Mouse (Mus musculus): ENCODE measurements at regions not wholly inside any gene's neighbourhood (a gene's known extent, or its start where the extent isn't known, plus 50 kb on each side); places are given as distances from the start of the nearest gene placed in this dataset.

DNA sequence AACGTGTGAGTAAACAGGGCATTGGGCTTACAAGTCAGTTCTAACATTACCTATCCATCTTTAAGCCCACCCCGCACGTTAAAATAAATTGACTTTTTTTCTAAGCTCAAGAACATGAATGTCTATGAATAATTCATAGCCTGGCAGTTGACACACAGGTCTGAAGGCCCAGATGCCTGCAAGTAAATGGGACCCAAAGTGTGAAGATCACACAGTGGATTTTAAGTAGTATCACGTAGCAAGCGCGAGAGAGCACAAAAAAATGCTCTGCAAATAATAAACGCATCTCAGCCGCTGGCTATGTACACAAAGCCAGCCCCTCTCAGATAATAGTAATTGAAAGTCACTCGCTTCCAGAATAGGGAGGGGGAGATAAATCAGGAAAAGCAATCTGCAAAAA is 410.1 kb upstream of the Gm6657 start:
- TF ChIP-seq POLR2A (IDR thresholded peaks at IDR 0.05; ENCODE audit: extremely low read depth, insufficient read depth, low read length) = no peak
- TF ChIP-seq CTCF (IDR thresholded peaks at IDR 0.05; ENCODE audit: extremely low read depth, insufficient read depth, low read length) = no peak
- no peak overlapping the region for H3K4me3 ChIP-seq (ENCODE audit: insufficient read depth, low read length)
- no peak overlapping the region for H3K27ac ChIP-seq (ENCODE audit: insufficient read depth, low read length)

DNA sequence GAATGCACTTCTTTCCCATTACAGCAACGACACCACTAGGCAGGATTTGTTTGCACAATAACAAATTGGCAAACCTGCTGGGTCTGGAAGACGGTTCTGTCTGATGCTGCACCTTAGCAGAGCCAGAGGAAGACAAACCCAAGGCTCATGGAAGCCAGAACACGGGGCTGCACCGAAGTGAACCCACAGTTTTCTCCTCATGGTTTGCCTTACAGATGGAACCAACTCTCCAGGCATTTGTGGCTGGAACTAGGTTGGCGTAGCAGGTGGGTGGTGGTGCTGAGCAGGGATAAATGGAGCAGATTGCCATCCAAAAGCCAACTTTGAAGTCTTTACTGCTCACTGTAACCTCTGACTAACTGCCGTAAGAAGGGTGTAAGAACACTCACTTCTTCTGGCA is 408.4 kb upstream of the Gm6657 start:
- H3K4me3 ChIP-seq (ENCODE audit: insufficient read depth, low read length) = no peak overlapping the region
- TF ChIP-seq POLR2A (IDR thresholded peaks at IDR 0.05; ENCODE audit: extremely low read depth, insufficient read depth, low read length) = no peak
- TF ChIP-seq CTCF (IDR thresholded peaks at IDR 0.05; ENCODE audit: extremely low read depth, insufficient read depth, low read length) = no peak
- H3K4me1 ChIP-seq (ENCODE audit: control insufficient read depth, insufficient read depth, low read length) = peaks cover 2% of the 10 kb centered on the region
- no peak overlapping the region for H3K27ac ChIP-seq (ENCODE audit: insufficient read depth, low read length)

More for the DNA sequence above, 410.1 kb upstream of the Gm6657 start:
- H3K4me1 ChIP-seq (ENCODE audit: control insufficient read depth, insufficient read depth, low read length) = peaks cover 2% of the 10 kb centered on the region

DNA sequence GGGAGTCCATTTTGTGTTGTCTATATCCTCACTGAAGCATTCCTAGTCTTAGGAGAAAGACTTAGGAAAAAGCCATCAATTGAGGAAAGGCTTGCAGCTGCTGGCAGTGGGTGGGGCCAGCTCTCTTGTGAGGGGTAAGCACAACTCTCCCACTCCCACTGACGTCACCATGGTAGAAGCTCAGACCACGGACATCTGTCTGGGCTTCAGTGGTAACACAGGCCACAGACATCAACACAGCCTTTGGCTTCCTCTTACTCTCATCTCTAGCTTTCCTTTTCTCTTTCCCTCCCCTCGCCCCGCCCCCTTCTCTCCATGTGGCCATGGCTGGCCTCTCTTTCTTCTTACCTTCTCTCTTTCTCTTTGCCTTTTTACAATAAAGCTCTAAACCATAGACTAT is 407.4 kb upstream of the Gm6657 start:
- Histone ChIP-seq H3K27ac (ENCODE audit: insufficient read depth, low read length) (no peak overlapping the region), H3K4me1 (ENCODE audit: control insufficient read depth, insufficient read depth, low read length) (peaks cover 2% of the 10 kb centered on the region), H3K4me3 (ENCODE audit: insufficient read depth, low read length) (no peak overlapping the region)
- TF ChIP-seq CTCF (IDR thresholded peaks at IDR 0.05; ENCODE audit: extremely low read depth, insufficient read depth, low read length) (no peak), POLR2A (IDR thresholded peaks at IDR 0.05; ENCODE audit: extremely low read depth, insufficient read depth, low read length) (no peak)

DNA sequence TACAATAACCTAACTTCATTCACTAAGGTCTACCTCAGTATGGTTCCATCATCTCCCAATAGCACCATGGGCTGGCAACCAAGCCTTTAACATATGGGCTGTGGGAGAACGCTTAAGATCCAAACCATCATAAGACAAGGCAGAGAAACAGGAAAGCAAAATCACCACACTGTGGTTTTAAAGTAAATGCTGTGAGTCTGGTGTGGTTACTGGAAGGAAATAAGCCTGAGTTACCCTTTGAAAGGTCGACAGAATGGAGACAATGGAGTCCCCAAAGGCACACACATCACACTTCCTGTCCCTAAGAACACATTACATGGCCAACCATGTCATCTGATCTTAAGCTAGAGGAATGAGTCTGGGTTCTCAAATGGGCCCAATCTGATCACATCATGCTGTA is 405.8 kb upstream of the Gm6657 start:
- H3K4me1 ChIP-seq (ENCODE audit: control insufficient read depth, insufficient read depth, low read length) = peaks cover 2% of the 10 kb centered on the region
- no peak overlapping the region for H3K27ac ChIP-seq (ENCODE audit: insufficient read depth, low read length)
- TF ChIP-seq POLR2A (IDR thresholded peaks at IDR 0.05; ENCODE audit: extremely low read depth, insufficient read depth, low read length) = no peak
- TF ChIP-seq CTCF (IDR thresholded peaks at IDR 0.05; ENCODE audit: extremely low read depth, insufficient read depth, low read length) = no peak
- no peak overlapping the region for H3K4me3 ChIP-seq (ENCODE audit: insufficient read depth, low read length)

DNA sequence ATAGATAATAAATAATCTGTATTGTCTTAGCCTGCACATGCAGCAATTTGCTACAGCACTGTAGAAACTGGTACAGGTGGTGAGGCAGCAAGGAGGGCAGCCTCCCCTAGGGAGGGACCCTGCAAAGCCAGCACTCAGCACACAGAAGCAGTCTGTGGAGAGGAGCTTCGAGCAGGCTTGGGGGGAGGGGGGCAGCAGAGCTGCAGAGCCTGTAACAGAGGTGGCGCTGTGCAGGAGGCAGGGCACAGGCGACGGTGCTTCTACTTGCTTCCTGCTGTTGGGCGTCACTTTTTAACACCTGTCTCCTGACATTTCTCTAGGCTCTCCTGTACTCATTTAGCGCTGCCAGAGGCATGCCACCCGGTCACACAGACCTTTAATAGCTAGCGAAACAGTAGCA is 404.6 kb upstream of the Gm6657 start:
- Histone ChIP-seq H3K4me1 (ENCODE audit: control insufficient read depth, insufficient read depth, low read length) (peaks cover 2% of the 10 kb centered on the region), H3K27ac (ENCODE audit: insufficient read depth, low read length) (no peak overlapping the region), H3K4me3 (ENCODE audit: insufficient read depth, low read length) (no peak overlapping the region)
- no peak for TF ChIP-seq POLR2A (IDR thresholded peaks at IDR 0.05; ENCODE audit: extremely low read depth, insufficient read depth, low read length)
- TF ChIP-seq CTCF (IDR thresholded peaks at IDR 0.05; ENCODE audit: extremely low read depth, insufficient read depth, low read length) = 0 out of 2 replicates have a peak, but pooled peaks have one; percentile 29

DNA sequence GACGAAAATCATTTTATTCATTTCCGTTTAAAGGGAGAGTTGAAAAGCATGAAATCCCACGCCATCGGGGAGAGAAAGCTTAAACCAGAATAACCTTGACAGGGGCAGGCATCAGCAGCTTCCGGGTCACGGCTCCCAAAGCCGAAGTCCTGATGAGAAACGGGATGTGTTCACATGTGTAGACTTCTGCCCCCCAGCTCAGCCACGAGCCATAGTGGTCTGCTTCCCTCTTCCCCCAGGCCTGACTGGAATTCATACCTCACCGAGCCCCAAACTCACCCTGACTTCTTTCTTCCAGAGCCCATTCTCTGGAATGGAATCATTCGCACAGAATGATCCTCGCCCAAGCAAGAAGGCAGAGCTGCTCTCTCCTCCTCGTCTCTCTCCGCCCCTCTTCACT is 404.2 kb upstream of the Gm6657 start:
- Histone ChIP-seq H3K4me3 (ENCODE audit: insufficient read depth, low read length) (no peak overlapping the region), H3K4me1 (ENCODE audit: control insufficient read depth, insufficient read depth, low read length) (peaks cover 2% of the 10 kb centered on the region), H3K27ac (ENCODE audit: insufficient read depth, low read length) (no peak overlapping the region)
- TF ChIP-seq CTCF (IDR thresholded peaks at IDR 0.05; ENCODE audit: extremely low read depth, insufficient read depth, low read length) (no peak), POLR2A (IDR thresholded peaks at IDR 0.05; ENCODE audit: extremely low read depth, insufficient read depth, low read length) (no peak)

DNA sequence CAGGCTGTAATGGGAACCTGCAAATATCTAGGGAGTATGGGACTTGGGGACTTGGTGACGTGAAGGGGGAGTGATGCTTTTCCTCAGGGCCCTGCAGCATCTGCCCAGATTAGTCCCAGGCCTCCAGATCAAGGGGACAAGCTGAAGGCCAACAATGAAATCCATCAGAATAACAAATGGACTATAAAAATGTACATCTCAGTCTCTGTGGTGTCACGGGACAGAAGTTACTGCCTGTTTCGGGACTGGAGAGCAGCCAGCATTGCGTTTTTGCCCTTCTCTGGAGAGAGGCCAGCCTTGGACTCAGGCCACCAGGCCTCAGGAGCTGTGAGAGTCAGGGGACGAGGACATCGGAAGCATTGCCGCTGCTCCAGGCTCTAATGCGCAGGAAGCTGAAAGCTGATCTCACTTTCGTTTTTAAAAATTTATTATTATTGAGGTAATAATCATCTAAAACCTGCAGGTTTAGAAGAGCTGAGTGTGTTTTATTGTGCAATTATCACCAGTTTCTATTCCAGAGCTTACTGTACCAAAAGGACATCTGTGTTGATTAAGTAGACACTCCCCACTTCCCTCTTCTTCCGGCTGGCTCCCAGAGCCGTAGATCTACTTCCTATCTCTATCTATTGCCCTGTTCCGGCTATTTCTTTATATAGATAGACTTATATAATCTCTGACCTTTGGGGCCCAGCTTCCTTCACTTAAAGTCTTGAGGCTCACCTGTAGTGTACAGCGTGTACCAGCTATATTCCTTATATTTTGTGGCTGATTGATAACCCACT is 403.0 kb upstream of the Gm6657 start:
- TF ChIP-seq CTCF (IDR thresholded peaks at IDR 0.05; ENCODE audit: extremely low read depth, insufficient read depth, low read length) (no peak), POLR2A (IDR thresholded peaks at IDR 0.05; ENCODE audit: extremely low read depth, insufficient read depth, low read length) (no peak)
- Histone ChIP-seq H3K4me3 (ENCODE audit: insufficient read depth, low read length) (no peak overlapping the region), H3K27ac (ENCODE audit: insufficient read depth, low read length) (no peak overlapping the region)

DNA sequence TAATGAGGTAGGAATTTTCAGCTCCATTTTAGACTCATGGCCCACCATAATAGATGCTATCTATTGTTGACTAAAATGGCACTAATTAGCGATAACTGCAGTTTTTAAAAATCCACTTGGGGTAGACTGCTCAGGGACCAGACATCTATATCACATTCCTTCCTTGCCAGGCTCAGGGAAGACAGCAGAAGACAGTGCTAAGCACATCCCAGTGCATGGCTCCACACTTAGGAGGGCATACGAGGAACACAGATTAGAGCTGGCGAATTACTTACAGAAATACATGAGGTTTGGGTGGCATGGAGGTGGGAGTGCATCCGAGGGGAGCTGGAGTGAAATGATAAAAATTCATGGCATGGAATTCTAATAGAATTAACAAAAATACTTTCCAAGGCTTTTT is 395.5 kb upstream of the Gm6657 start:
- Histone ChIP-seq H3K4me3 (ENCODE audit: insufficient read depth, low read length) (no peak overlapping the region), H3K27ac (ENCODE audit: insufficient read depth, low read length) (no peak overlapping the region), H3K4me1 (ENCODE audit: control insufficient read depth, insufficient read depth, low read length) (peaks cover 2% of the 10 kb centered on the region; the same call in 1 of the 2 replicates)
- TF ChIP-seq CTCF (IDR thresholded peaks at IDR 0.05; ENCODE audit: extremely low read depth, insufficient read depth, low read length) (no peak), POLR2A (IDR thresholded peaks at IDR 0.05; ENCODE audit: extremely low read depth, insufficient read depth, low read length) (no peak)

More for the DNA sequence above, 403.0 kb upstream of the Gm6657 start:
- H3K4me1 ChIP-seq (ENCODE audit: control insufficient read depth, insufficient read depth, low read length) = no peaks in the 10 kb centered on the region; the same call in 1 of the 2 replicates

DNA sequence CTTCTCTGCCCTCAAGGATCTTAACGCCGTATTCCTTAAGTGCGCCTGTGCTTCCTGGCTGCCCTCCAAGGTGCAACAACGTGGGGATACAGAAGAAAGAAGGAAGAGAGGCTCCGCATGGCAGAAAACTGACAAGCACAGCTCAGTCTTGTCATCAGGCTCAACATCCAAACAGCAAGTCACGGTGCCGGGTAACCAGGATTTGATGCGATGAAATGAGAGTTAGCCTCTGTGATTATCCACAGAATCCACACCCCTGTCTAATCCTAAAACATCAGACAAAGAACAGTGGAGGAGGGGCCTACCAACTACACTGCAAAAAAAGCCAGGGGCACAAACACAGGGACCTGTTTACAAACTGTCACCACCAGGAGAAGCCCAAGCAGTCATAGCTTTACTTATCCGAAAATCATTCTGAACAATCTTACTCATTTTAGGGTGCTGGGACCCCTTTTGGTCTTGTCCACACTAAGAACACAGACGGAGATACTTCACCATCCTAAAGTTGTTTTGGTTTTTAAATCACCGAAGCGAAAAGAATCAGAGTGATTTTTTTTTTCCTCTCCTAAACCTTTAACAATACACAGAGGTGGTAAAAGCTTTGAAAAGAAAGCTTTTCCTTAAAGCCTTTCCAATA is 394.8 kb upstream of the Gm6657 start:
- Histone ChIP-seq H3K27ac (ENCODE audit: insufficient read depth, low read length) (no peak overlapping the region), H3K4me1 (ENCODE audit: control insufficient read depth, insufficient read depth, low read length) (peaks cover 2% of the 10 kb centered on the region; the same call in 1 of the 2 replicates), H3K4me3 (ENCODE audit: insufficient read depth, low read length) (no peak overlapping the region)
- TF ChIP-seq POLR2A (IDR thresholded peaks at IDR 0.05; ENCODE audit: extremely low read depth, insufficient read depth, low read length) (no peak), CTCF (IDR thresholded peaks at IDR 0.05; ENCODE audit: extremely low read depth, insufficient read depth, low read length) (no peak)

DNA sequence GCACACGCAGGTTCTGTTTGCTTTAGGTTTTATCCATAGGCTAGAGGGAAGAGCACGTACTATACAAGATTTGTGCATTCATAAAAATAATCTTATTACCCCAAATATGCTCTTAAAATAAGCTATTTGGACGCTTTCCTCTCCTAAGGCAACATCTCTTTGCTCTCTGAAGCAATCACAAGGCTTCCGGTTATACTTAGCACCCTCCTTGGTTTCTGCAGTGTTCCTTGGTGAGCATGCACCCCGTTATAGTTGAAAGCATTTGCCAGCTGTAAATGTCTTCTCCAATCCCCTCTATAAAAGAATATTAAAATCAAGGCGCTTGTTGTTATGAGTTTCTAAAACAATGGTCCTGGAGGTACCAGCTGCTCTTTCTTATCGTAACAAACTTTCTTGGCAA is 386.4 kb upstream of the Gm6657 start:
- TF ChIP-seq CTCF (IDR thresholded peaks at IDR 0.05; ENCODE audit: extremely low read depth, insufficient read depth, low read length) (no peak), POLR2A (IDR thresholded peaks at IDR 0.05; ENCODE audit: extremely low read depth, insufficient read depth, low read length) (no peak)
- Histone ChIP-seq H3K4me3 (ENCODE audit: insufficient read depth, low read length) (no peak overlapping the region), H3K27ac (ENCODE audit: insufficient read depth, low read length) (no peak overlapping the region), H3K4me1 (ENCODE audit: control insufficient read depth, insufficient read depth, low read length) (no peaks in the 10 kb centered on the region)
